30 mouse cellular contexts compared by ENCODE assay signal in the genomic region with DNA sequence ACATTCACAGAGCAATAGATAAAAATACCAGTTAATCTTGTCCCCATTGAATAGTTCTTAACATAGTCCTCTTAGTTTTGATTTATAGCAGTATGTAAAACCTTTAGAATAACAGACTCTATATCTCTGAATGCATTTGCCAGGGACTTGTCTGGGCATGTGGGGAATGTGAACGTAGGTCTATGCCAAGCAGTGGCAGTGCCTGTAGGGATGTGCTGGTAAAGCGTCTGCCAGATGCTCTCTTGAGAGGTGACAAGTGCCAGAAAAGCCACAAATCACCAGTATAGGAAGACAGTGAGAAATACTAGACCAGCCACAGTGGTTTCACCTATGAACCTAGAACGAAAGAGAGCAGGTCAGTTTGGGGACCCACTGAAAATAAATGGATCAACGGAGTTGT. TPM values are rescaled to one million over a fixed set of nuclear protein-coding genes. Genes with fewer than 3 reads are reported as not detected.
A peak's percentile ranks its signal among the peaks of the same experiment; 100 is the strongest.
DNase-seq lines count a peak whose midpoint lies in the region; ATAC-seq and TF ChIP-seq lines count a peak whose summit lies in the region.
"Had no signal": no experiment of that assay in that cellular context is flagged by ENCODE, and none has a peak within 500 bp of the region (broad histone marks: within the 10 kb centered on the region; RNA-seq: fewer than 3 reads in every experiment).

No protein-coding gene starts in this region.

- TF ChIP-seq EP300 in stomach, postnatal 0 days (optimal IDR thresholded peaks at IDR 0.05), result no peak

- DNase-seq in forebrain, embryonic 14.5 days (ENCODE audit: low spot score), result peak; percentile 33
- no peak for DNase-seq in forebrain, embryonic 10.5 days (ENCODE audit: extremely low spot score, low spot score)
- DNase-seq in brain, embryonic 14.5 days (ENCODE audit: low read depth), result peak; percentile 52
- no peak for DNase-seq in stomach, postnatal 0 days (ENCODE audit: low spot score)
- no peak for DNase-seq in natural killer cell, adult 2 months (ENCODE audit: low spot score in 2 of 2)
- DNase-seq: adrenal gland, postnatal 10 days; adrenal gland, postnatal 36 days; cerebellum, adult 11 months; cerebellum, adult 2 months; cerebellum, adult 9-11 months; cerebellum, postnatal 25 days; gastrocnemius, postnatal 10 days; gastrocnemius, postnatal 36 days; heart, adult 11 months; heart, postnatal 14 days; heart, postnatal 4 days; kidney, adult 2 months had no signal

- H3K36me3 ChIP-seq in forebrain, embryonic 14.5 days (ENCODE audit: control insufficient read depth, insufficient read depth, low read length), result no peaks in the 10 kb centered on the region
- H3K36me3 ChIP-seq in forebrain, embryonic 10.5 days (replicated peaks), result no peaks in the 10 kb centered on the region
- H3K36me3 ChIP-seq in heart, embryonic 16.5 days (ENCODE audit: control insufficient read depth, insufficient read depth), result no peaks in the 10 kb centered on the region
- H3K36me3 ChIP-seq in heart, embryonic 12.5 days, result no peaks in the 10 kb centered on the region
- H3K36me3 ChIP-seq in stomach, postnatal 0 days (ENCODE audit: control insufficient read depth, insufficient read depth, low read length), result no peaks in the 10 kb centered on the region
- H3K36me3 ChIP-seq in intestine, embryonic 15.5 days, result no peaks in the 10 kb centered on the region
- H3K36me3 ChIP-seq: embryonic facial prominence, embryonic 13.5 days; heart, embryonic 15.5 days had no signal

- no peaks in the 10 kb centered on the region for H3K9me3 ChIP-seq in forebrain, embryonic 14.5 days (replicated peaks; ENCODE audit: control insufficient read depth, low read length)
- no peaks in the 10 kb centered on the region for H3K9me3 ChIP-seq in forebrain, embryonic 10.5 days
- H3K9me3 ChIP-seq in heart, embryonic 16.5 days (replicated peaks; ENCODE audit: control insufficient read depth, low read length), result no peaks in the 10 kb centered on the region
- H3K9me3 ChIP-seq in heart, embryonic 12.5 days (replicated peaks), result no peaks in the 10 kb centered on the region
- no peaks in the 10 kb centered on the region for H3K9me3 ChIP-seq in stomach, postnatal 0 days (ENCODE audit: control insufficient read depth, low read length)
- H3K9me3 ChIP-seq in intestine, embryonic 15.5 days, result no peaks in the 10 kb centered on the region
- H3K9me3 ChIP-seq: embryonic facial prominence, embryonic 13.5 days; heart, embryonic 15.5 days had no signal

- H3K4me2 ChIP-seq in forebrain, embryonic 14.5 days (ENCODE audit: low read length), result no peak overlapping the region
- H3K4me2 ChIP-seq in heart, embryonic 16.5 days (ENCODE audit: low read depth, low read length), result no peak overlapping the region
- H3K4me2 ChIP-seq in heart, embryonic 12.5 days, result no peak overlapping the region
- H3K4me2 ChIP-seq in stomach, postnatal 0 days (replicated peaks; ENCODE audit: low read depth), result no peak overlapping the region
- no peak overlapping the region for H3K4me2 ChIP-seq in intestine, embryonic 15.5 days (replicated peaks)
- H3K4me2 ChIP-seq: embryonic facial prominence, embryonic 13.5 days; heart, embryonic 11.5 days; heart, embryonic 15.5 days; hindbrain, embryonic 14.5 days had no signal

- ATAC-seq in forebrain, embryonic 14.5 days, result no peak
- peak; percentile 58; the same call in 1 of the 2 replicates for ATAC-seq in heart, embryonic 16.5 days (replicated peaks; ENCODE audit: extremely low read depth, insufficient read depth, low FRiP score)
- no peak for ATAC-seq in heart, embryonic 12.5 days (ENCODE audit: insufficient number of reproducible peaks, low FRiP score)
- ATAC-seq in stomach, postnatal 0 days (ENCODE audit: low FRiP score, low TSS enrichment), result peak; percentile 64; the same call in 1 of the 2 replicates
- ATAC-seq in intestine, embryonic 15.5 days, result no peak
- ATAC-seq: CD4-positive, CD25-positive, alpha-beta regulatory T cell, adult 4 months; hindbrain, postnatal 0 days; inflammation-experienced regulatory T-cells, adult 6 months; intestine, postnatal 0 days; Patski had no signal

- TF ChIP-seq CTCF in brain, embryonic 14.5 days (IDR thresholded peaks at IDR 0.05; ENCODE audit: borderline replicate concordance, extremely low read depth, insufficient read depth, insufficient read length), result no peak
- TF ChIP-seq CTCF in stomach, postnatal 0 days (IDR thresholded peaks at IDR 0.05; ENCODE audit: low read depth), result no peak

- H3K4me3 ChIP-seq in forebrain, embryonic 14.5 days (ENCODE audit: low read depth, low read length), result no peak overlapping the region
- H3K4me3 ChIP-seq in forebrain, embryonic 10.5 days, result no peak overlapping the region
- H3K4me3 ChIP-seq in heart, embryonic 16.5 days (ENCODE audit: low read length), result no peak overlapping the region
- no peak overlapping the region for H3K4me3 ChIP-seq in heart, embryonic 12.5 days
- no peak overlapping the region for H3K4me3 ChIP-seq in stomach, postnatal 0 days (ENCODE audit: low read depth, low read length)
- H3K4me3 ChIP-seq in intestine, embryonic 15.5 days (replicated peaks), result no peak overlapping the region
- H3K4me3 ChIP-seq: embryonic facial prominence, embryonic 13.5 days; heart, embryonic 15.5 days had no signal

- TF ChIP-seq POLR2A in brain, embryonic 14.5 days (IDR thresholded peaks at IDR 0.05; ENCODE audit: borderline replicate concordance, extremely low read depth, insufficient read depth, insufficient read length, poor library complexity, severe bottlenecking), result no peak

- no peaks in the 10 kb centered on the region for H3K27me3 ChIP-seq in forebrain, embryonic 14.5 days (replicated peaks; ENCODE audit: control insufficient read depth, insufficient read depth, low read length)
- no peaks in the 10 kb centered on the region for H3K27me3 ChIP-seq in forebrain, embryonic 10.5 days (ENCODE audit: poor library complexity, severe bottlenecking)
- no peaks in the 10 kb centered on the region for H3K27me3 ChIP-seq in heart, embryonic 16.5 days (ENCODE audit: control insufficient read depth, insufficient read depth, low read length)
- no peaks in the 10 kb centered on the region for H3K27me3 ChIP-seq in heart, embryonic 12.5 days (replicated peaks)
- H3K27me3 ChIP-seq in stomach, postnatal 0 days (ENCODE audit: control insufficient read depth, insufficient read depth, low read length), result no peaks in the 10 kb centered on the region
- H3K27me3 ChIP-seq in intestine, embryonic 15.5 days (replicated peaks), result no peaks in the 10 kb centered on the region
- H3K27me3 ChIP-seq: embryonic facial prominence, embryonic 13.5 days; heart, embryonic 15.5 days; Patski had no signal

- no peaks in the 10 kb centered on the region for H3K4me1 ChIP-seq in forebrain, embryonic 14.5 days (ENCODE audit: control insufficient read depth, insufficient read depth, low read length)
- no peaks in the 10 kb centered on the region for H3K4me1 ChIP-seq in forebrain, embryonic 10.5 days
- H3K4me1 ChIP-seq in heart, embryonic 16.5 days (ENCODE audit: control insufficient read depth, insufficient read depth, low read length), result no peaks in the 10 kb centered on the region
- peaks cover 7% of the 10 kb centered on the region for H3K4me1 ChIP-seq in heart, embryonic 12.5 days (replicated peaks)
- no peaks in the 10 kb centered on the region for H3K4me1 ChIP-seq in stomach, postnatal 0 days (replicated peaks; ENCODE audit: control insufficient read depth, insufficient read depth)
- no peaks in the 10 kb centered on the region for H3K4me1 ChIP-seq in intestine, embryonic 15.5 days (replicated peaks)
- H3K4me1 ChIP-seq: embryonic facial prominence, embryonic 13.5 days had no signal

- WGBS in forebrain, embryonic 14.5 days, result 72% methylated on average over 4 of the region's 4 CpGs
- 90% methylated on average over 4 of the region's 4 CpGs for WGBS in forebrain, embryonic 10.5 days
- 48% methylated on average over 4 of the region's 4 CpGs for WGBS in heart, embryonic 16.5 days
- 59% methylated on average over 4 of the region's 4 CpGs for WGBS in heart, embryonic 12.5 days
- 51% methylated on average over 4 of the region's 4 CpGs for WGBS in stomach, postnatal 0 days
- 51% methylated on average over 4 of the region's 4 CpGs for WGBS in intestine, embryonic 15.5 days

- no peak overlapping the region for H3K9ac ChIP-seq in forebrain, embryonic 14.5 days (ENCODE audit: low read length)
- H3K9ac ChIP-seq in heart, embryonic 16.5 days (ENCODE audit: low read length), result no peak overlapping the region
- H3K9ac ChIP-seq in heart, embryonic 12.5 days, result no peak overlapping the region
- H3K9ac ChIP-seq in stomach, postnatal 0 days (ENCODE audit: low read length), result no peak overlapping the region
- H3K9ac ChIP-seq in intestine, embryonic 15.5 days, result no peak overlapping the region
- H3K9ac ChIP-seq: embryonic facial prominence, embryonic 13.5 days; heart, embryonic 15.5 days; hindbrain, embryonic 14.5 days had no signal

- no peak overlapping the region for H3K27ac ChIP-seq in forebrain, embryonic 14.5 days (ENCODE audit: low read depth, low read length)
- H3K27ac ChIP-seq in forebrain, embryonic 10.5 days, result no peak overlapping the region
- no peak overlapping the region for H3K27ac ChIP-seq in heart, embryonic 16.5 days (ENCODE audit: low read length)
- no peak overlapping the region for H3K27ac ChIP-seq in heart, embryonic 12.5 days (ENCODE audit: poor library complexity, severe bottlenecking)
- H3K27ac ChIP-seq in stomach, postnatal 0 days (replicated peaks), result no peak overlapping the region
- H3K27ac ChIP-seq in intestine, embryonic 15.5 days, result no peak overlapping the region
- H3K27ac ChIP-seq: embryonic facial prominence, embryonic 13.5 days; heart, embryonic 15.5 days; hindbrain, embryonic 14.5 days; hindbrain, postnatal 0 days had no signal

RNA-seq across cellular contexts. Expression of gene Wnt16, which starts 25.5 kb away (rescaled TPM):
- polyA plus RNA-seq in forebrain, embryonic 14.5 days (2014; fragmentation: Nextera tagmentation; extraction: Ambion mirVana), result 0.19 TPM in 1 of 2 replicates, not detected in the other
- polyA plus RNA-seq in forebrain, embryonic 10.5 days (2016; fragmentation: Nextera tagmentation; extraction: Ambion mirVana), result 0.64 and 0.82 TPM in 2 replicates
- 1.2 and 2.3 TPM in 2 replicates for polyA plus RNA-seq in heart, embryonic 16.5 days (2015; fragmentation: Nextera tagmentation; extraction: Ambion mirVana)
- polyA plus RNA-seq in heart, embryonic 12.5 days (2016; fragmentation: Nextera tagmentation; extraction: Ambion mirVana), result 2.0 and 2.6 TPM in 2 replicates
- polyA plus RNA-seq in brain, embryonic 14.5 days (2012; rRNA removed), result 0.48 and 0.75 TPM in 2 replicates
- 4.5 and 8.1 TPM in 2 replicates for polyA plus RNA-seq in stomach, postnatal 0 days (2015; fragmentation: Nextera tagmentation; extraction: Ambion mirVana)
- polyA plus RNA-seq in intestine, embryonic 15.5 days (2015; fragmentation: Nextera tagmentation; extraction: Ambion mirVana), result 0.30 and 0.52 TPM in 2 replicates
- polyA plus RNA-seq: C2C12, Patski had no signal

Comparison
In these comparisons a context has a peak if more than half of its experiments do, and no peak if none do; other contexts are left out.
1. ATAC-seq: peak in heart, embryonic 16.5 days (single experiment) and stomach, postnatal 0 days (single experiment); none in forebrain, embryonic 14.5 days (single experiment), heart, embryonic 12.5 days (single experiment) and intestine, embryonic 15.5 days (single experiment).
2. DNase-seq: peak in forebrain, embryonic 14.5 days (single experiment) and brain, embryonic 14.5 days (single experiment); none in forebrain, embryonic 10.5 days (single experiment), stomach, postnatal 0 days (single experiment) and natural killer cell, adult 2 months (0 of 2).